Mouse (Mus musculus): ENCODE data around the gene Tgfbr3. TPM values are rescaled to one million over a fixed set of nuclear protein-coding genes. Genes with fewer than 3 reads are reported as not detected.

Tgfbr3 gene
- total RNA-seq, 2 experiments from 2014 or later = 37.3 to 42.6 TPM

GRCm38 (mm10) chr5:107173483-107173882 lies 115.9 kb downstream of the Tgfbr3 start:
- DNase-seq = no peak

GRCm38 (mm10) chr5:107171861-107172260 lies 117.6 kb downstream of the Tgfbr3 start:
- DNase-seq = no peak

- DNase-seq = no peak
Observed at GRCm38 (mm10) chr5:107169796-107170195, 119.6 kb downstream of the Tgfbr3 start.

- DNase-seq = peak; percentile 68
Observed at GRCm38 (mm10) chr5:107167872-107168300, 121.5 kb downstream of the Tgfbr3 start.

DNA sequence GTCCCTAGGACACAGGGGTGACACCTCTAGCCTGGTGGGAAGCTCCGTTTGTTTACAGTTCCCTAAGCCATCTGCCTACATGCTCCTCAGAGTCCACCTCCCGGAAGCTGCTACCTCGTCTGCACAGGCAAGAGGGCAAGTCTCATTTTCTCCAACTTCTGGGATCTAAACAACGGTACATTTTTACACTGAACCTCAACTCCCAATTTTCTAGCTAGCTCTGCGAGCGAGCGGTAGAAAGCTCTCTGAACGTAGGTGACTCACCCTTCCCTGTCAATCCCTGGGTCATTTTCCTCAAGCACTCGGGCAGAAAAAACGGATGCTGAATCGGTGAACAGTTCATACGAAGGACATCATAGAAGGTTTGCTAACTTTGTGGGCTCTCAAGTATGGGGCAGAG lies 122.1 kb downstream of the Tgfbr3 start:
- DNase-seq = no peak

- no peak for DNase-seq
Observed at GRCm38 (mm10) chr5:107166659-107167370, 122.6 kb downstream of the Tgfbr3 start.

DNA sequence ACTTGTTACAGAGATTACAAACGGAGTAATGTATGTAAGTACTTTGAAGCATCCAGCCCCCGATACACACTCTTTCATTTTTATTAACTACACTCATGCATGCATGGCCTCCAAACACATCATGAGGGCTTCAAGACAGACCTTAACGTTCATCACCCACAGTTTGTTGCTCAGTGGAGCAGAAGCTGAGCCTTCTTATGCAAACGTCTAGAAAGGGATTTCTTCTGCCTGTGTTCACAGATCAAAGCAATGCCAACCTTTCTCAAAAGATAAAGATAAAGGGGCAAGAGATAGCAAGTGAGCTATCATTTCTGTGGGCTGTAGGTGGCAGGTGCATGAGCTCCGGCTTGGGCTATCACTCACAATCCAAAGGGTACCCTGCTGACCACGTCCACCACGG lies 123.7 kb downstream of the Tgfbr3 start:
- DNase-seq = no peak

DNA sequence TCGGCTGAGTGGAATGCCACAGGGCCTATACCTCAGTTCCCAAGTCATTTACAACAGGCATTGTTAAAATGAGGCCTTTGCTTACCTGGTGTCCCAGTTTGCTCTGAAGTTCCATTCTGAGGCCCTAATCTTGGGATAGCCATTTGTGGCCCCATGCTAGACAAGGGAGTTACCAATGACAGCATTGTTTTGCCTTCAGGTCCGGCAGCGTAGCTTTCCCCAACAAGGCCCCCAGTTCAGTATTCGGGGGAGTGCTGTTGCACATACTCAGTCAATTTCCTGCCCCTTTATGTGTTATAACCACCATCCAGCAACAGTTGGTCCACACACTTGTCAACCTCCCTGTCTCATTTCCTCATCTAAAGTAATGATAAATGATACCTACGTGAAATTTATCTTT lies 124.2 kb downstream of the Tgfbr3 start:
- no peak for DNase-seq

DNA sequence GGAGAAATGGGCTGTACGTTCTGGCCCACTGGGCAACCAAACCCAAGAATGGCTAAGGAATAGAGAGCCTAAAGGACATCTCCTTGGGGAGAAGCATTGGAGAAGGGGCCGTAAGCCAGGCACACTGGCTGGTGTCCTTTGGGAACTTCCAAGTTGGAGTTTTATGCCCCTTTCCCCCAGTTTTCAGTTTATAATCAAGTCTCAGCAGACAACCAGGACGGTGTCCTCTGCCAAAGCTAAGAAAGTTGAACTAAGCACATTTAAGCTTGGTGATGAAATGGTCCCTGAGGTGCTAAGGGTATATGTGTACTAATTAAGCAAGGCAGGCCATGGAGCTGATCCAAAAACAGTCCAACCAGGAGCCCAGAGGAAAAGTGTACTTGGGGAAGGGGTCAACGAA lies 124.6 kb downstream of the Tgfbr3 start:
- DNase-seq = no peak

- no peak for DNase-seq
Observed at GRCm38 (mm10) chr5:107164146-107164545, 125.3 kb downstream of the Tgfbr3 start.

DNA sequence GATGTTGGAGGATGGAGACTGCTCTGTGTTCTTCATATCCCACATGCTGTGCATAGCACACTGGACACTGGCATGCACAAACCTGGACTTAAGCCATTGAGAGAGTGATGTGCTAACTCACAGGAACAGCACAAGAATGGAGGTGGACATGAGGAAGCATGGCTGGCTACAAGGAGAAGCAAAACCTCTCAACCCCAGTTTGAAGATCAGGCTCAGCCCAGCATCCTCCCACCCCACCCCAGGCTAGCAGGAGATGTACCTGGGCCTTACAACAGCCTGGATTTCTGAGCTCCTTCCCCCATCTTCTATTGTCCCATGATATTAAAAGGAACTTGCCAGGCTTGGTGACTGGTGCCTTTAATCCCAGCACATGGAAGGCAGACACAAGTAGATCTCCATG lies 126.1 kb downstream of the Tgfbr3 start:
- no peak for DNase-seq

DNA sequence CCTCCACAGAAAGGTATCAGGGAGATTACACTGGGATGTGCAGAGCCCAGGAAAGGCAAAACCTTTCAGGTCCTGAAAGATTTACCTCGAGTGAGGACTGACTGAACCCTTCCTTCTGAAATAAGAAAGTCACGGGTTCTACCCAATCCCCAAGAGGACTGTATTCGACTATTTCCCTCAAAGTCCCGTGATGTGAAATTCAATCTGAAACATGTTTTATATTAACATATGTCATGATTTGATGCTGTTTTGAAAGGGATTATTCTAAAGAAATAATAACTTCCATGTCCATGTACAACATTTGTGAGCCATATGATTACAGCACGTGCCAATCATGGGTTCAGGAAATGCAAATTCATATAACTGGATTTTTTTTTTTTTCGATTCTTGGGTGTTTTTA lies 126.6 kb downstream of the Tgfbr3 start:
- no peak for DNase-seq

- no peak for DNase-seq
Observed at GRCm38 (mm10) chr5:107162319-107162718, 127.1 kb downstream of the Tgfbr3 start.

GRCm38 (mm10) chr5:107159914-107160890 lies 129.2 kb downstream of the Tgfbr3 start:
- no peak for DNase-seq

DNA sequence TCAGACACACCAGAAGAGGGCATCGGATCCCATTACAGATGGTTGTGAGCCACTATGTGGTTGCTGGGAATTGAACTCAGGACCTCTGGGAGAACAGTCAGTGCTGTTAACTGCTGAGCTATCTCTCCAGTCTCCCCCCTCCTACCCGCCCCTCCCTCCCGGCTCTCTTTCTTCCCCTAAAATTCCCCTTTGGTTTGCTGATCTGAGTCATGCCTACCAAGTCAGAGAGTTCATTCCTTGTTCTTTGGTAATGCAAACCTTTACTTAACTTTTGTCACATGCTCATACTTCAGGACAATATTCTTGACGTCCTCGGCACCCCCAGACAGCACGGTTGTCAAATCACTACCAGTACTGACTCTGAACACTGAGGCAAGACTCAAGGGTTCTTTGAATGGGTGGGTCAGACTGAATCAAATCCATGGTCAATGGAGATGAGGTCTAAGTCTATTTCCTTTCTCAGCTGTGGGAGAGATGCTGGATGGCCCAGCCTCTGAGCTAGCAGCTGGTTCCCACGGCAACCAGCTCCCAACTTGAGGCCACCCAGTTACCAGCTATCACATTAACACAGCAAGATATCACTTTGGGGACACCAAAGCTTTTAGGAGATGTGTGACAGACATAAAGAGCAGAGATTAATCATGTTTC lies 130.8 kb downstream of the Tgfbr3 start:
- DNase-seq = no peak

DNA sequence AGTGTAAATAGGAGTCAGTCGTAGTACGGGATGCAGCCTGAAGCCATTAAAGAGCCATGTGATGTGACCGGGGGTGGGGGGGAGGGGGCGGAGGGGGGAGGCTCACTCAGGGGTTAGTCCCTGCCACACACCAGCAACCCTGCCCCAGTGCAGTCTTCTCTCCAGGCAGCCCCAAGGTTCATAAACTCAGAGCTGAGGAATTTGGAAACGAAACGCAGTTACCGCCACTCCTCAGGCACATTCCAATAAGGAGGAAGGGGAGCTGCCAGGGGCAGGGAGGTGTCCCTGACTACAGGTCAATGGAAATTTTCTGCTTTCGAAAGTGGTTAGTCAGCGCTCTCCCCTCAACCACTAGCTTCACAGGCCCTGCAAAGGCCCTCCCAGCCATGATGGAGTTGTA lies 132.0 kb downstream of the Tgfbr3 start:
- DNase-seq = no peak

- DNase-seq = no peak
Observed at GRCm38 (mm10) chr5:107156096-107156495, 133.3 kb downstream of the Tgfbr3 start.

DNA sequence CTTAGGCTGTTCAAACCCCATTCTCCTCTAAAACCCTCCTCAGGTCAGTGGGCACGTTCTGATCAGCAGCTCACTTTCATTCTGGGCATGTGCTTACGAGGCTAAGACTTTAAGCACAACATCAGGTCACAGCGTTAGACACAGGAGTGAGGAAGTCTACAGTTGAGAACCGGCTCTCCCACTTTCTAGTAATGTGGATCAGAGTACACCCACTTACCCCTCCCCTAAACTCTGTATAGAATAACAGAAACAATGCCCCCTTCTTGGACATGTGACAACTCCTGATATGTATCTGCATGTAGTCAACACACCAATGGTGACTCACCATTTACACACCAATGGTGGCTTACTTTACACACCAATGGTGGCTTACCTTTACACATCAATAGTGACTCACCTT lies 136.4 kb downstream of the Tgfbr3 start:
- no peak for DNase-seq

GRCm38 (mm10) chr5:107151320-107151719 lies 138.1 kb downstream of the Tgfbr3 start:
- DNase-seq = peak; percentile 37

- peak; percentile 64 for DNase-seq
Observed at GRCm38 (mm10) chr5:107150555-107151312, 138.7 kb downstream of the Tgfbr3 start.

- peak; percentile 69 for DNase-seq
Observed at GRCm38 (mm10) chr5:107147951-107148766, 141.3 kb downstream of the Tgfbr3 start.

Data from gastrocnemius, postnatal 10 days (tissue).